Mouse (Mus musculus) neural tube, embryonic 11.5 days (tissue): ENCODE measurements around the gene Pcnx3. TPM values are rescaled to one million over a fixed set of nuclear protein-coding genes. Genes with fewer than 3 reads are reported as not detected.

Source experiments
- ATAC-seq: fragments of 200-750 bp; cut with Nextera tagmentation; 2 replicates; pipeline ENCODE4 v1.8.0; 2017; ENCODE audit warnings: moderate number of reproducible peaks, mild to moderate bottlenecking, moderate TSS enrichment, moderate library complexity; ENCODE audit not compliant: insufficient read depth, low FRiP score, low TSS enrichment
- DNase-seq: peaks from one replicate; pipeline ENCODE4 v3.0.0-alpha.2; 2015; ENCODE audit warnings: low spot score
- H3K27ac ChIP-seq: fragments of 300-500 bp; sonication (generic); 2 replicates; pipeline ENCODE4 v1.5.1; 2014; ENCODE audit warnings: low read depth, mild to moderate bottlenecking, low read length
- H3K27me3 ChIP-seq: fragments of 300-500 bp; sonication (generic); 2 replicates; pipeline ENCODE4 v1.6.1; 2014; ENCODE audit warnings: mild to moderate bottlenecking, low read length, mixed read lengths; ENCODE audit not compliant: control insufficient read depth, insufficient read depth
- H3K36me3 ChIP-seq: fragments of 300-500 bp; sonication (generic); 2 replicates; pipeline ENCODE4 v1.6.1; 2014; ENCODE audit warnings: mild to moderate bottlenecking, low read length, moderate library complexity, mixed read lengths; ENCODE audit not compliant: control insufficient read depth, insufficient read depth
- H3K4me1 ChIP-seq: fragments of 300-500 bp; sonication (generic); 2 replicates; pipeline ENCODE4 v1.6.1; 2014; ENCODE audit warnings: low read length, mixed read lengths; ENCODE audit not compliant: control insufficient read depth, insufficient read depth
- H3K4me2 ChIP-seq: fragments of 300-500 bp; sonication (generic); 2 replicates; pipeline ENCODE4 v1.6.1; 2014; ENCODE audit warnings: low read depth, mild to moderate bottlenecking, moderate library complexity
- H3K4me3 ChIP-seq: fragments of 300-500 bp; sonication (generic); 2 replicates; pipeline ENCODE4 v1.5.1; 2014; ENCODE audit warnings: low read depth, low read length
- H3K9ac ChIP-seq: fragments of 300-500 bp; sonication (generic); 2 replicates; pipeline ENCODE4 v1.6.1; 2014; ENCODE audit warnings: mild to moderate bottlenecking, low read length
- H3K9me3 ChIP-seq: fragments of 300-500 bp; sonication (generic); 2 replicates; pipeline ENCODE4 v1.6.1; 2016; ENCODE audit warnings: low read length; ENCODE audit not compliant: control insufficient read depth
- WGBS: fragments of 180-500 bp; shearing (Covaris S2); extraction: QIAGEN DNeasy Blood & Tissue Kit; methylation state at CpG from one replicate; pipeline ENCODE4 v1.1.7; 2014; 5-methylcytosine and 5-hydroxymethylcytosine counted together
- polyA plus RNA-seq: library from polyadenylated mRNA; unstranded; fragments of >200 nt; fragmentation: Nextera tagmentation; extraction: Ambion mirVana; gene quantifications from 2 replicates; pipeline ENCODE4 v1.2.1, GENCODE M21; 2014

The Pcnx3 gene
- polyA plus RNA-seq, 1 experiment from 2014 or later, result 27.7 TPM

DNA sequence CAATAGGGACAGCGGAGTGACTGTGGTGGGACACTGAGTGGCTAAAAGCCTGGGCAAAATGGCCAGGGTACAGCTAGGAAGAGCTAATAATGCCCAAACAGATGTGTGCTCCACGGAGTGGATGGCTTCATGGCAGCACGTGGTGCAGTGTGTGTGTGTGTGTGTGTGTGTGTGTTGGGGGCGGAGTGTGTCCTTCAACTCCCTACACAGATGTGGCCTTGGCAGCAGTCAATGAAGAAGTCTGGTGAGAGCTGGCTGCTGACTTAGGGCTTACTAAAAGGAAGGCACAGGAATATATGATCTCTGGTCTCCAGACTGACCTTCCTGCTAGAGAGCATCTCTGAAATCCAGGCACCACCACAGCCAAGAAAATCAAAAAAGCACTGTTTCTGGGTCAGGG lies 20.3 kb downstream of the Pcnx3 start:
- H3K27ac ChIP-seq, result no peak overlapping the region

DNA sequence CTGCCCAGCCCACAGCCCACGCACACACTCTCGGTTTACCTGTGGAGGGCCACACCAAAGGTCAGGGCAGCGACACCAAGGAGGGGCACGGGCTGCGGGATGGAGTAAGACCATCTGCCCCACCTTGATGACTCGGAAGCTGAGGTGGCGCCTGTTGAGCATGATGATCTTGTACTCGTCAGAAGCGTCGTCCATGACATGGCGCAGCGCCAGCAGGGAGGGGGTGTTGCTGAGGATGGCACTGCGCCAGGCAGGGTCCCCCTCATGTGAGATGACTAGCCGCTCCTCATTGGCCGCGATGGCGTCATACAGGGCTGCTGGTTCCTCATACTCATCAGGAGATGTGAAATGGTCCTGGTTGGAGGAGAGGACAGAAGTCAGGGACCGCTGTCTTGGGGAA lies 22.3 kb downstream of the Pcnx3 start:
- peaks cover 15% of the 10 kb centered on the region for H3K4me1 ChIP-seq
- ATAC-seq (no peak), DNase-seq (no peak)
- no peaks in the 10 kb centered on the region for H3K27me3 ChIP-seq
- WGBS, result 95% methylated on average over 18 of the region's 18 CpGs
- H3K9ac ChIP-seq, result no peak overlapping the region
- H3K4me3 ChIP-seq, result no peak overlapping the region
- no peak overlapping the region for H3K4me2 ChIP-seq
- H3K36me3 ChIP-seq, result peaks cover 10% of the 10 kb centered on the region
- no peaks in the 10 kb centered on the region for H3K9me3 ChIP-seq
- H3K27ac ChIP-seq, result no peak overlapping the region

More for the DNA sequence above, 20.3 kb downstream of the Pcnx3 start:
- no peaks in the 10 kb centered on the region for H3K9me3 ChIP-seq
- ATAC-seq (no peak), DNase-seq (no peak)
- H3K9ac ChIP-seq, result no peak overlapping the region
- WGBS, result 93% methylated on average over 4 of the region's 4 CpGs
- peaks cover 21% of the 10 kb centered on the region for H3K36me3 ChIP-seq
- H3K27me3 ChIP-seq, result no peaks in the 10 kb centered on the region
- H3K4me1 ChIP-seq, result peaks cover 5% of the 10 kb centered on the region
- H3K4me3 ChIP-seq, result no peak overlapping the region
- H3K4me2 ChIP-seq, result no peak overlapping the region

DNA sequence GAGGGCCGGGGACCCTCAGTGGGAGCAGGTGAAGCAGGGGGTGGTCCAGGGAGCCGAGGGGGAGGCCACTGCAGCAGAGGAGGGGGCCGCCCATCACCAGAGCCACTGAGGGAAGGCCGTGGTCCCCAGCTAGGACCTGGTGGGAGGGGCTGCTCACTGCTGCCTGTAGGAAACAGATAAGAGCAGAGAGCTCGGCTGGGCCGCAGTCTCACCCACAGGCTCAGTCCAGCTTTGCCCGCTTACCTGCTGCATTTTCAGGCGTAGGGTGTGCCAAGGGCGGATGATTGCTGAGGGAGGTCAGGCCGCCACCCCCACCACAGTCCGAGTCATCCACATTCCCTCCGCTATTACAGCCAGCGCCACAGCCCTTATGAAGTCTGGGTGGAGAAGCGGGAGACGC lies 23.2 kb downstream of the Pcnx3 start:
- H3K4me2 ChIP-seq, result no peak overlapping the region
- ATAC-seq (no peak), DNase-seq (no peak)
- H3K9ac ChIP-seq, result no peak overlapping the region
- H3K36me3 ChIP-seq, result peaks cover 6% of the 10 kb centered on the region
- H3K27ac ChIP-seq, result no peak overlapping the region
- no peaks in the 10 kb centered on the region for H3K27me3 ChIP-seq
- H3K9me3 ChIP-seq, result no peaks in the 10 kb centered on the region
- no peak overlapping the region for H3K4me3 ChIP-seq
- 90% methylated on average over 15 of the region's 15 CpGs for WGBS
- H3K4me1 ChIP-seq, result peaks cover 15% of the 10 kb centered on the region

DNA sequence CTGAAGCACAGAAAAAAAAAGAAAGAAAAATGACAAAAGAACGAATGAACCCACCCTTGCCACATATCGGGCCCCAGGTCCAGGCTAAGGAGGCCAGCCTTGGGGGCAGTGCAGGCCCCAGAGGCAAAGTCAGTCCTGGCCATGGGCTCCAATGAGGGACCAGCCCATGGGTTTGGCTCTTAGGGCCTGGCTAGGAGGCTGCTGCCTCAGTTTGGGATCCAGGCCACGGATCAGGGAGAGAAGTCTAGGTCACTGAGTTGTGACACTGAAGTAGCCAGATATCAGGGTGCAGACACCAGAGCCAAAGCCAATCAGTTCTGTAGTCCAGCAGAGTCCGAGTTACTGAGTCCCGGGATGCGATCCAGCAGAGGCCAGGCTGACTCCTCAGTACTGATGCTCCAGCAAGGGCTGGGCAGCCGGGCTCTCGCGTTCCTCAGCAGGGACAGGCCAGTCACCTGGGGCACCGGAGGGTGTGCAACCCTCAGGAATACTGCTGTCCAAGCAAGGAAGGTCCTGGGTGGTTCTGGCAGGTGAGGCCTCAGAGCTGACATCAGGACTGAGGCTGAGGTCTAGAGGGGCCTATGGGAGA lies 23.9 kb downstream of the Pcnx3 start:
- Histone ChIP-seq H3K4me3 (no peak overlapping the region), H3K4me1 (peaks cover 15% of the 10 kb centered on the region), H3K27me3 (no peaks in the 10 kb centered on the region), H3K27ac (no peak overlapping the region), H3K4me2 (no peak overlapping the region), H3K36me3 (peaks cover 6% of the 10 kb centered on the region), H3K9me3 (no peaks in the 10 kb centered on the region), H3K9ac (no peak overlapping the region)
- no peak for ATAC-seq
- no peak for DNase-seq
- 94% methylated on average over 10 of the region's 10 CpGs for WGBS

DNA sequence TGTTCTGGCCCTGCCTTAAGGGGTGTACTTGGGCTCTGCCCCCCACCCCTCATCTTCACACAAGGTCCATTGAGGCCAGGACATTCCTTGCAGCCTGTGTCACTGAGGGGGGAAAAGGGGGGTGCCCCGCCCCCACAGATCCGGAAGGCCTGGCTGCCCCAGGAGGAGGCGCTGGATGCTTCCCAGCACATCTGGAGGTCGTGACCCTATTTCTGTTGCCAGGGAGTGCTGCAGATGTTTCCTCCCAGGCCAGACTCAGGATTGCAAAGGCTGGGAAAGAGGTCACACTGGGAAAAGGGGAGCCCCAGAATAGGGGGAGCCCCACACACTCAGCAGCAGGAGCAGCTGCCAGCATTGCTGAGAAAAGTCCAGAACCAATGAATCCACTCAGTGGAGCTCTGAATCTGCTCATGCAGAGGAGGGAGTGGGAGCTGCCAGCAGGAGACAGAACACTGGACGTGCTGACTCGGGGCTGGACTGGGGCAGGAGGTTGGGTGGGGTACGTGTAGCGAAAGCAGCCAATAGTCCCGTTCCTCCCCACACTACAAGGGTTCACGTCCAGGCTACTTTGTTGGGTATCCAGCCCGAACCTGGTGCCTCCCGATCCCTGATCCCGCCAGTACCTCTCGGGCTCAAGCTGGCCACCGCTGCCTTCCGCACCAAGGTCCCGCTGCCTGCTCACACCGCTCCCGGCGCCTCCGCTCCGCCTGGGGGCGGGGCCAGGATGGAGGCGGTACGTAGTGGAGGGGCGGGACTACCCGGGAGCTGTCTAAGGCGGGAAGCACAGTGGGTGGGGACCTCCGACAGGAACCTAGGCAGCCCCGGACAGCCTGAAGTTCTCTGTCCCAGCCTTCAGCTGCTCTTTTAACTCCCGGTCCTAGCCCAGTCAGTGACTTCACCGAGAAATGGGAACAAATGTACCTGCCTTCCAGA lies 25.5 kb downstream of the Pcnx3 start, which contains the start of gene Sipa1:
TSS of gene Sipa1 (minus strand) at position 727 of the 933 bp plus-strand sequence.
- H3K4me3 ChIP-seq, result peak within 1 kb of the TSS; percentile 42
- H3K4me1 ChIP-seq, result peaks cover 15% of the 10 kb centered on the region
- no peaks in the 10 kb centered on the region for H3K27me3 ChIP-seq
- H3K9me3 ChIP-seq, result no peaks in the 10 kb centered on the region
- peaks cover 6% of the 10 kb centered on the region for H3K36me3 ChIP-seq
- H3K27ac ChIP-seq, result peak within 1 kb of the TSS; percentile 70
- peak; percentile 94 for DNase-seq
- H3K9ac ChIP-seq, result peak within 1 kb of the TSS; percentile 67
- under 1% methylated on average over 30 of the region's 32 CpGs for WGBS
- ATAC-seq, result peak; percentile 91
- H3K4me2 ChIP-seq, result peak within 1 kb of the TSS; percentile 60

DNA sequence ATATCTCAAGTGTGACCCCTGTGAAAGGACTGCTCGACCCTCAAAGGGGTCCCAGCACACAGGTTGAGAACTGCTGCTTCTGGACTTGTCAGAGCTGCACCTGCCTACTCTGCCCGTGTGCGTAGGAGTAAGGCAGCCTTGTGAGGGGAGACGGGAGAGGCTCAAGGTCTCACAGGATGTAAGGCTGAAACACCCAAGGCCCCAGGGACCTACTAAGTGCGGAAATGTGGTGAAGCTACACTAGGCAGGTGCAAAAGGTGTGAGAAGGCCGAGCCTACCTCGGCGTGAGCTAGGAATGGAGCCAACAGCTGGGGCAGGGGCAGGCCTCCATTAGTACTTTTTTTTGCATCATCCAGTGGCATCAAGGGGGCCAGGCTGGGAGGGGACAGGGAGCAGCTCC lies 26.4 kb downstream of the Pcnx3 start:
- Histone ChIP-seq H3K4me1 (peaks cover 15% of the 10 kb centered on the region), H3K9ac (peak overlapping the region; percentile 6; the same call in 1 of the 2 replicates), H3K27ac (no peak overlapping the region), H3K4me3 (peak overlapping the region; percentile 42; the same call in 1 of the 2 replicates), H3K27me3 (no peaks in the 10 kb centered on the region), H3K9me3 (no peaks in the 10 kb centered on the region), H3K4me2 (peak overlapping the region; percentile 60), H3K36me3 (peaks cover 3% of the 10 kb centered on the region)
- DNase-seq, result no peak
- WGBS, result 83% methylated on average over 8 of the region's 8 CpGs
- ATAC-seq, result no peak

DNA sequence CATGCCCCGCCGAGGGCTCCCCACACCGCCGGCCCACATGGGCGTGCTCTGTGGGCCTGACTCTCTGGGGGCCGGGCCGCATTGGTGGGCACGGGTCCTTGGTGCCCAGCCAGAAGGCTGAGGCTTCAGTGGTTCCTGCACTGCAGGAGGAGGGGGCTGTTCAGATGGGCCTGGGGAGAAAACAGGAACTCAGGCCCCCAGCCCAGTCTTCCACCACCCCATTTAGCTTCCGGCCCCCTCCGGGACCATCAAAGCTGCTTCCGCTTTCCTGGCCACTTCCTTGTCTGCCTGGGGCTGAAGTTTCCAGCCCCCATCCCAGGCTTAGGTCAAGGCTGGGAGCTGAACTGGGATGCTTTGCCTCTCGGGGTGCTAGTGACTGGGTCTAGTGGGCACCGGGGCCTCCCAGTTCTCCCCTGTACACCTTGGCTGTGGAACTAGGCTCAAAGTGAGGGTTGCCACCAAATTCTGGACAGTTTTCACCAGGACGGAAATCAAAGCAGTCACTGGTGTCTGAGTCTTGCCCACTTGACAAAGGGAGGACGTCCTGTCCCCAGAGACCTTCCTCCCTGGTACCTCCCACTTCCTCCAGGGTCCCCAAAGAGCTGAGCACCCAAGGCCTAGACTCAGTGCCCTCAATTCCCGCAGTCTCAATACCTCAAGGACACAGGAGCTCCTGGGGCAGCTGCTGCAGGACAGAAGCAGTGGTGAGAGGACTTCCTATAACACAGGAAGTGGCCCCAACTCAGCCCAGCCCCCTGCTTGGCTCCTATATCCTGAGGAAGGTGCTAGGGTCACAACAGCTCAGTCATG lies 27.6 kb downstream of the Pcnx3 start:
- Histone ChIP-seq H3K27ac (peak overlapping the region; percentile 20; the same call in 1 of the 2 replicates), H3K9ac (no peak overlapping the region), H3K27me3 (peaks cover 1% of the 10 kb centered on the region; the same call in 1 of the 2 replicates), H3K4me3 (no peak overlapping the region), H3K4me1 (peaks cover 15% of the 10 kb centered on the region), H3K4me2 (no peak overlapping the region; the same call in 1 of the 2 replicates), H3K36me3 (peaks cover 3% of the 10 kb centered on the region), H3K9me3 (no peaks in the 10 kb centered on the region)
- ATAC-seq, result no peak
- DNase-seq, result no peak
- WGBS, result 91% methylated on average over 16 of the region's 16 CpGs

DNA sequence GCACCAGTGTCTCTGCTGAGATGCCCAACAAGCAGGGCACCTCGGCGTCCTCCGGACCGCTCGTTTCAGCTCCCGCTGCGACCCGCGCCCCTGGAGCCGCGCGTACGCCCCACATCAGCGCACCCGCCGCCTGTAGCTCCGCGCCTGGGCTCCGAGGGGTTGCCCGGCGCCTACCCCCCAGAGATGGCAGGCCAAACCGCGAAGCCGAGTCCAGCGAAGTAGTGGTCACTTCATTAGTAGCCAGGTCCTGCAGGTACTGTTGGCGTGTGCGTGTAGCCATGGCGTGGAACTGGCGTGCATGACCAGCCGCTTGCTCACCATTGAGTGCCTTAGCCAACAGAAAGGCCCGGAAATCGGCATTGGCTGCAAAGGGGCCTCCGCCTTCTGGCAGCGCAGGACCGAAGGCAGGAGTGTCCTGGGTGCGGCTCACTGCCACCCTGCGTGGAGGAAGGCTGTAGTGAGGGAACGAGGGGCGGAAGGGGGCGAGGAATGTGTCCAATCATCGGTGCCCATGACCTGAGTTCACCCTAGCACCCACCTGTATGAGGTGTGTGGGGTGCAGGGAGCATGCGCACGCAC lies 33.9 kb downstream of the Pcnx3 start:
- Histone ChIP-seq H3K4me1 (peaks cover 12% of the 10 kb centered on the region), H3K36me3 (no peaks in the 10 kb centered on the region), H3K27ac (no peak overlapping the region), H3K4me2 (peak overlapping the region; percentile 82), H3K9ac (peak overlapping the region; percentile 26), H3K9me3 (no peaks in the 10 kb centered on the region), H3K4me3 (peak overlapping the region; percentile 43), H3K27me3 (peaks cover 25% of the 10 kb centered on the region)
- no peak for ATAC-seq
- no peak for DNase-seq
- 7% methylated on average over 43 of the region's 43 CpGs for WGBS
